Mouse (Mus musculus): ENCODE measurements around the gene Prkca.

The Prkca gene

DNA sequence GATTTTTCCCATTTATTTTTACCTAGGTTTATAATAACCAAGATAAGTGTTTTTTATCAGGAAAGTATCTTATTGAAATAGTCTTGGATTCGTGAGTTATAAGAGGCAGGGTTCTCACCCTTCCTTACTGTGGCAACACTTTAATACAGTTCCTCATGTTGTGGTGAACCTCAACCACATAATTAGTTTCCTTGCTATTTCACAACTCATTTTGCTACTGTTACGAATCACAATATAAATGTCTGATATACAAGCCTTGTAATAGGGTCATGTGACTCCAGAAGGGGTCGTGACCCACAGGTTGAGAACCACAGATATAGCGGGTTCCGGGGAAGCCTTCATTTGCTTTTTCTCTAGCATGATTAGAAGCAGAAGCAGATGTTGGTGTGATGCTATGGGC, 275.3 kb downstream of the Prkca start:
- no peak for DNase-seq (ENCODE audit: low read depth, low spot score)

DNA sequence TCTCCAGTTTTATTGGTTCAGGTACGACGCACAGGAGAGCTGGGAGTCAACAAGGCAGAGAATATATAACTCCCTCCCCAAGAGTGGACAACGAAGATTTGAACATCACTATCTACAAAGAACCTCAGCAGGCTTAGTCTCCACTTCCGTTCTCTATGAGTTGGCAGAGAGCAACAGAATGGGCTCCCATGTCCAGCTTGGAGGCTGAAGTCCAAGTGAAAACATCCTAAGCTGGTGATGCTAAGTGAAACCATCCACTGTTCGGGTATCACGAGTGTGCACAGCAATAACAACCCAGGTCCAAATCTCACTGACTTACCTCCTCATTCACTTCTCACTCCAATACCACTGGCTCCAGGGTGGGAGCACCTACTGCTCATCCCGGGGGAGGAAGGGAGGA, 276.6 kb downstream of the Prkca start:
- DNase-seq (ENCODE audit: low read depth, low spot score) = no peak

DNA sequence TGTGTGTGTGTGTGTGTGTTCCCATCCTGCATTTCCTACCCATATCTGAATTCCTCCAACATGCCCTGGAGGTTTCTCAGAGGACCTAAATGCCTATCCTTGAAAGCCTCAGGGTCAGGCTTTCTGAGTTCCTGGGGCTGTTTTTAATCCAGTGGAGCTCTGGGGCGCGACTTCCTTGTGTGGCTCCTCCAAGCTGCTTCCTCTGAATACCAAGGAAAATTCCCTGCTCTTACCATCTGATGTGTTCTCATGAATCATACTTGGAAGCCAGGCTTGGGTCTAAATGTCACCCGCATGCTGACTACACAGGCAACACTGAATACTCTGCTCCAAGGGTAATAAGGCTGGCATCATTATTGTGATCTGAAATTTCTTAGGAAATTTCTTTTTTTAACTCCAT, 279.3 kb downstream of the Prkca start:
- no peak for DNase-seq (ENCODE audit: low read depth, low spot score)

DNA sequence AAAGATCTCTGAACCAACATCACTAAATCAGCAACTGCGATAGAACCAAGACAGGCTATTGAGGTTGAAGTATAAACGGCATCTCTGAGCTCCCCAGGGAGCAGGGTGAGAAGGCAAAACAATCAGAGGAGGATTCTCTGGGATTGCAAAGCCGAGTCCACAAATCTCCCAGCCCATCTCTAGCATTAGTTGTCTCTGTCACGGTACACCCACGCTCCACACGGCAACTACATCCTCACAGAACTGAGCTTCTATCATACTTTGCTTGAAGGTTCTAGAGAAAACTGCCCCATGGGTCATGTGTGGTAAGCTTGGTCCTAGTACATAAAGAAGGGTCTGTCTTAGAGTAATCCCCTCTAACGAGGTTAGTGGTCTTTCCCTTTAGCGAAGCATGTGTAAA, 280.6 kb downstream of the Prkca start:
- no peak for DNase-seq (ENCODE audit: low read depth, low spot score)

DNA sequence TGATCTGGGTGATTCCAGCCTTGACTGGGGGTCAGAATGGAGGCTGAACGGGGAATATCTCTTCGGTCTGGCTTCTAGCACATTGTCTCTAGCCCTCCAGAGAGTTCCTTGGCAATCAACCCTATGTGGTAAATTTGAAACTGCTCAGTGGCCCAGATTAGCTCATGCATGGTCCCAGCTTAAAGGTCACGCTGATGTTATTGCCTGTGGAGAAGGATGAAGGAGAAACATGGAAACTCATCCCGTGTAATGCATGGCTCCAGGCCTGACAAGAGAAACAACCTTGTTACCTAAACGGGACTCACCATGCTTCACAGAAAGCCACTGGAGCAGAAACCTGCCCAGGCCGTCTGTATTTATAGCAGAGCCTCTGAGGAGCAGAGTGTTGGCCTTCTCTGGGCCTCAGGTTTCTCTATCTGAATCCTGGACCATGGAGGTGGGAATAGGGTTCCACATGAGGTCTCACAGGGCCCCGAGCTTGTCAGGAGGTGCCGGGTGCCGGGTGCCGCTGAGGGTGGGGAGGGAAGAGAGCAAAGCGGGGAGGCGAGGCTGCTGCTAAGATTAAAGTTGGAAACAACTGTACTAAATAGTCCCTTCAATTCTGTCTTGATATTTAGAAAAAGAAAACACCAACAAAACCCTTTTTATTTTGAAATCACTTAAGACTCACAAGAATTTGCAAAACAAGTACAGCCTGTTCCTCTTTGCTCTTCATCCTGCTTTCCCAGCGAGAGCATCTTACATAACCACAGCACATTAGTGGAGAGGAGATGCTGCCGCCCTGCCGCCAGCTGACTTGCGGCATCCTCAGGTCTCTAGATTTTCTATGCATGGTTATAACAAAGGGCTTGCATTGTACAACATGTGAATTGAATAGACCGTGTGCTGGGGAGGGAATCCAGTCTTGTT, 281.9 kb downstream of the Prkca start:
- DNase-seq (ENCODE audit: low read depth, low spot score) = no peak

DNA sequence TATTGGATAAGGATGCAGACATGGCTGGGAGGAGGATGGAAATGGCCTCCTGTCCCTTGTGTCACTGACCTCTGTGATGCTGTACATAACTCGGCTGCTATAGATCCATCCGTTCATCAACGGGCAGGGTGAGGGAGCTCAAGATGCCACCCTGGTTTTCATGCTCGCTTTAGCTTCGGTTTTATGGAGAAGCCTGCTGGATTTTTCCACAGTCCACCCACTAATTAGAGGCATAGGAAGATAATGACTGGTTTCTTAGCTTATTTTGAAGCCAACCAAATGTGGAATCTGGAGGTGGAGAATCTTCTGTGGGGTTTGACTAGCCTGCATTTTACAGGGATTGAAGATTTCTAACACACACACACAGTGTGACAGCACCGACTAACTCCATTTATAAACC, 286.6 kb downstream of the Prkca start:
- DNase-seq (ENCODE audit: low read depth, low spot score) = no peak

DNA sequence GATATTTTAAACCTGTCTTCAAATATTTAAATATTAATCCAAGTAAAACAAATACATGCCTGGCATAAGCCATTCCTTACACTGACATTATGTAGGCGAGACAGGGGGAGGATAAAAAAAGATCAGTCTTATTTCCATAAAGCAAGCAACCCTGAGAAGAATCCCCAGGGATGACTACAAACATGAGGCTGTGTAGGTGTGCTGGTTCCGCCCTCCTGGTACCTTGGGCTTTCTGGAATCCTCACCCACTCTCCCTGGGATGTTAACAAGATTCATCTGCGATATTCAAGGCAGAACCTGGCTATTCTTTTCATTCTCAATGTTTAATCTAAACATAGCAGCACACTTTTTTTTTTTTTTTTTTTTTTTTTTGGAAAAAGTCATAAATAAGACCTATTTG, 289.1 kb downstream of the Prkca start:
- DNase-seq (ENCODE audit: low read depth, low spot score) = no peak

DNA sequence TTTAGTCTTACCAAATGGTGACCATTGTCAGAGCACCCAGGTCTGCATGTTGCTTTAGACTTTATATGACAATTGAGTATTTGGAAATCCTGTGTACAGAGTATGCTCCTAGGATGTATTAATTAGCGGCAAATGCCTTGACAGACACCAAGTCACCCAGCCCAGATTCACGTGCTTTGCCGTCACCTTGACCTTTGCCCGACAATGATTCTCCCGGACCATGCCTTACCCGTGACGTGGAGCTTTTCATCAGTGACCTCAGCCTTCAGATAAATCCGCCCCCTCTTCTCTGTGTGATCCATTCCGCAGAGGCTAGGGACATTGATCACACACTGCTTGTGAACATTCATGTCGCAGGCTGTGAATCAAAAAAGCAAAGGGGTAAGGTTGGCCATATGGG, 290.0 kb downstream of the Prkca start:
- DNase-seq (ENCODE audit: low read depth, low spot score) = no peak

DNA sequence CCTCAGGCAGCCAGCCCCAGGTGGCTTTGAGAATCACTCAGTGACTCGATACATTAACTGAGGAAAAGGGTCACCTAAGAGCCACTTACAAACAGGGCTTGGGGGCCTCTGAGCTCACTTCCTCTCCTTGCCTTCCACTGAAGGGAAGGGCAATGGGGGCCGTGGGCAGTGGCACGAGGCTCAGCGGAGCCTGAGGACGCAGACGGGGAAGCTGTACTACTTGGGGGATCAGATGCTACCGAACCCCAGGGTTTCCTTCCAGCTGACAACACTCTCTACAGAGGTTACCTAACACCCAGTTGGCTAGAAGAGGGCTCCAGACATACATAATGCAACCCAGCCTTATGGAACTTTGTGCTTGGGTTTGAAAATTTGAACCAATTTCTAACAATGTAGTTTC, 302.1 kb downstream of the Prkca start:
- no peak for DNase-seq (ENCODE audit: low read depth, low spot score)

DNA sequence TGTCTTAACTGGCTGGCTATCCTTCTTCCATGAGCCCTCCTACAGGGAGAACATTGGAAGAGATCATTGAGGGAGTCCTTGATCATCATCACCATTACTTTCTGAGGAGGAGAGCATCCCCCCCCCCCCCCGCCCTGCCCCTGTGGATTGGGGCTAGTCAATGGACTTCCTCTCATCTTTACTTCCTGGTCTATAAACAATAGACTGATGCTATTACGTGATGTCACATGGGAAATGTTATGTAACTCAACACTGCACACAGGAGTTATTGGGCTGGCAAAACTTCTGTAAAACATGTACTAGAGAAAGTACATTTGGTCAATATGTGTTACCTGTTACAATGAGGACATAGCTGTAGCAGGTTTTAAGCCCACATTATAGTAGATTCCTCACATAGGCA, 302.9 kb downstream of the Prkca start:
- DNase-seq (ENCODE audit: low read depth, low spot score) = no peak

DNA sequence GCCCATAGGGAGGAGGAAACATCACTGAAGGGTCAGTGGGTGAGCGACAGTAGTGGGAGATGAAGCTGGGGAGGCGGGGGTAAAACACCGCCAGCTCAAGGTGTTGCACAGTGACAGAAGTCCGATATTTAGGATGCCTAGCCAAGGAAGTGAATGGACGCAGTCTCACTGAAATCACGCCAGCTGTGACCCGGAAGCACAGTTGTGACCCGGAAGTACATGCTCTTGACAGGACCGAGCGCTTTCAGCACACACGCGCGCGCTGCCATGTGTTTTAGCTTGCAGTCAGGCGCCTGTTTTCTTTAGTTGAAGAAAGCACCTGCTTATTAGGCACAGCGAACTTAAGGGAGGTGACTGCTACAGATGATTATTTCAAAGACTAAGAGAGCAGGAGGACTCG, 304.0 kb downstream of the Prkca start:
- DNase-seq (ENCODE audit: low read depth, low spot score) = no peak

DNA sequence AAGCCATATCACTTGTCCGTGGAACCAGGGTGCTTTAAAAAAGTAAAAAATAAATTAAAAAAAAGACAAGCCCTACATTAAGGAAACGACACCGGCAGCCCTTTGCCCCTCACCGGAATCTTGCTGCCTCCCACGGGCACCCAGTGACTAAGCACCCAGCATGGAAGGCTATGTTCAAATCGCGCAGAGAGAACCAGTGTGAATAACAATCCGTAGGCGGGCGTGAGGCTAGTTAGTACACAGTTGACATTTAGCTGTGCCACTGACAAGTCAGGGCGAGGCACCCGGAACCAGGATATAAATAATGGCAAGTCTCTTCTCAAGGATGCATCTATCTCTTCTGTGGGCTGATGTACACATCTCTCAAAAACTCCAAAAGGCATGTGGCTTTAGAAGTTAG, 304.7 kb downstream of the Prkca start:
- no peak for DNase-seq (ENCODE audit: low read depth, low spot score)

DNA sequence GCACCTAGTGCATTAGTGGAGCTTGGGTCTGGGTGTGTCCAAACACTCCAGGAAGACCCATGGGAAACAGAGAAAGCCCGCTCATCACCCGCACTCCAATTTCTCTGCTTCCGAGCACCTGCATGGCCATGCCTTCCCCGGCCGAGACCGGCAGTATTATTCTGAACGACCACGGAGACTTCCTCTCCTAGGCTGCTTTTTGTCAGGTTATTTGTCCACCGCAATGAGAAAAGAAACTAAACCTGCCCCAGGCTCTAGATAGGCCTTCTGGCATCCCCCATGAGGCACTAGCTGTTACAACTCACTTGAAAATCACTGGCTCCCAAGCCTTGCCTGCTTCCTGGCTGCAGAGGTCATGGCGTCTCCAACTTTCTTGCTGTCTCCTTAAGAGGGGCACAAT, 307.4 kb downstream of the Prkca start:
- DNase-seq (ENCODE audit: low read depth, low spot score) = no peak

DNA sequence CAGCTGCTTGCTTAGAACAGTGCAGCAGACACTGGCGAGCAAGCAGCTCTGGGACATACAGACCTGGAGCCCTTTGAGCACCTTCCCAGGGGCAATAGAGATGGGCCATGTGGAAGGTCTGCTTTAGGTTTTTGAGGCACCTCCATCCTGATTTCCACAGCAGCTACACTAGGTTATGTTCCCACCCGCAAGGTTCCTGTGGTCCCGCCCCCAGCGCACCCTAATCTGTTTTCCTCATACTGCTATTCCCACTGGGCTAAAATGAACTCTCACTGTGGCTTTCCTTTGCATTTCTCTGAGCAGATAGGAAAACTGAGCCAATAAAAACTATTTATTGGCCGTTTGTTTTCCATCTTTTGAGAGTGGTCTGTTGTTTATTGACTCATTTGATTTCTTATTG, 308.0 kb downstream of the Prkca start:
- DNase-seq (ENCODE audit: low read depth, low spot score) = no peak

DNA sequence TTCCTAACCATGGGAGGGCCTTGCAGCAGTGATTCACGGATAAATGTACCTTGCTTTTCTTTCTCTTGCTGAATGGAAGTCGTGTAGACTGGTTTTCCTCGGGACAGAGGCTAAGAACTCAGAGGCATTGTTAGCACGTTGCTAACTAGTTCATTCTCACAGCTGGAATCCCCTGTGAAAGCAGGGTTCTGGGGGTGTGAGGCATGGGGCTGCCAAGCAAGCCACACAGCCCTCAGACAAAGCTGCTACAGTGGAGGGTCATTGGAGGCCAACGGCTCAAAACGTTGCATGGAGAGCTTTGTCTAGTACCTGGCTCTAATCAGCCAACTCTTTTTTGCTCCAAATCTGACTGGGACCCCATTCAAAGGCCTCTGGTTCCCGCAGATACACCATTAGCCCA, 309.4 kb downstream of the Prkca start:
- DNase-seq (ENCODE audit: low read depth, low spot score) = no peak

DNA sequence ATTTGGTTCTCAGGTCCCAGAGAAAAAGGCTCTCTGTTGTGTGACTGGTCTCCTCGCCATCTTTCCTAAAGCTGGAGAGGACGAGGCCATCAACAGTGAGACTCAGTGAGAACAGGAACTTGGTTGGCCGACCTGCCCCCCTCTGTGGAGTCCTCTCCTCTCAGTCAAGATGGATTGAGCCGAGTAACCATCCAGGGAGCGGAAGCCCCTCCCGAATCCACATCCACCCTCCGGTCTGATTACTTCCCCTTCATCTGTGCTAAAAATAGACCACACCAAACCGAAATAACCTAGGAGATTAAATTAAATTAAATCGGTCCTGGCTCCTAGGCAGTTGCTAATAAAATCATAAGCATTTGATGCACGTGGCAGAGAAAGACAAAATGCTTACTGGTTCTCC, 311.2 kb downstream of the Prkca start:
- DNase-seq (ENCODE audit: low read depth, low spot score) = no peak

DNA sequence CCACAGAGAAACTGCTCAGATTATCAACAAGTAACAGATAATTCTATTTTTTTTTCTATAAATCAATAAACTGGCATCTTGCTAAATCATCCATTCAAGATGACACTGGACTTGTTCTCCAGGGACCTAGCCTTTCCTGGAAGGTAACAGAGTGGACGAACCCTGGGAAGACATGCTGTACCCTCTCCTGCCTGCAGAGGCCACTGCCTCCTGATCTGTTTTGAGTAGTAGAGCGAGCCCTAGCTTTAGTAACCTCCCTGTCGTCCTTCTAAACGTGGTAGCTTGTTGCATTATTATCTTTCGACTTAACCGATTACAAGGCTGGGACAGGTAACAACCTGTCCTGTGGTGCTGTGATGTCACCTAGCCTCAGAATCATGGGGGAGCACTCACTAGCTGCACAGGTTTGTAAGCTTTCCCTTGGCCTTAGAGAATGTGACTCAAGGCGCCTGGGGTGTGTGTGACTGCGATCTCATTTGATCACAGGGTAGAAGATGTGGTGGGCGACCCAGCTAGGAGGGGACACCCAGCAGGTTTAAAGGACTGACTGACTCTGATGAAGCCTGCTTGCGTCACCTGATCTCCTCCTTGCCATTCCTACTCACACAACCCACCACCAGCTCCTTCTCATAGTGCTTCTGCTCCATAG, 312.6 kb downstream of the Prkca start:
- DNase-seq (ENCODE audit: low read depth, low spot score) = no peak

DNA sequence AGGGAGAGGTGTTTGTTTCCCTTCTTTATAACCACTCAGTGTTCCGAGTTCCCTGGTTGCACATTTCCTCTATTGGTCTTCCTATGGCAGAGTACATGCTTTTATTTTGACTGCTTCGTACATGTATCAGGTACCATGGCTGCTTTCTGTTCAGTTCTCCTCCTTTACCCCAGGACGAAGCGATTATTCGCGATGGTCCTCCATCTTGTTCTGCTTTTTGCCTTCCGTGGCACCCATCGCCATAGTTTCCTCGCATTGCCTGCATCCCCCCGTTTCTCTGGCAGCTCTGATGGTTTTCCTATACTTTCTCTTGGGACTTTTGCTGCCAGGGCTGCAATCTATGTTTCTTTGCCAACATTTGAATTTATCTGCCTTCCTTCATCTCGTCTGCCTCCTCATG, 314.4 kb downstream of the Prkca start:
- no peak for DNase-seq (ENCODE audit: low read depth, low spot score)

DNA sequence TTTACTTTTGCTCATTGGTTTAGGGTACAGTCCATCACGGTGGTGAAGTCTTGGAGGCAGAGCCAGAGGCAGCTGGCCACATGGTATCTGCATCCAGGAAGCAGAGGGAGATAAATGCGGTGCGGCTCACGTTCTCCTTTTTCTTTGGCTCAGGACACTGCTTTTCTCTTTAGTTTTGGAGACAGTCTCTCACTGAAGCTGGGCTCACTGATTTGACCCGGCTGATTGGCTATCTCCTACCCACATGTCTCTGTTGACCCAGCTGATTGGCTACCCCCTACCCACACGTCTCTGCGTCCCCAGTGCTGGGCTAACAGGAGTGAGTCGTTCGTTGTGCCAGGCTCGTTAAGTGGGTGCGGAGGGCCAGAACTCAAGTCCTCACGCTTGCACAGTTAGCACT, 315.3 kb downstream of the Prkca start:
- DNase-seq (ENCODE audit: low read depth, low spot score) = peak; percentile 38

DNA sequence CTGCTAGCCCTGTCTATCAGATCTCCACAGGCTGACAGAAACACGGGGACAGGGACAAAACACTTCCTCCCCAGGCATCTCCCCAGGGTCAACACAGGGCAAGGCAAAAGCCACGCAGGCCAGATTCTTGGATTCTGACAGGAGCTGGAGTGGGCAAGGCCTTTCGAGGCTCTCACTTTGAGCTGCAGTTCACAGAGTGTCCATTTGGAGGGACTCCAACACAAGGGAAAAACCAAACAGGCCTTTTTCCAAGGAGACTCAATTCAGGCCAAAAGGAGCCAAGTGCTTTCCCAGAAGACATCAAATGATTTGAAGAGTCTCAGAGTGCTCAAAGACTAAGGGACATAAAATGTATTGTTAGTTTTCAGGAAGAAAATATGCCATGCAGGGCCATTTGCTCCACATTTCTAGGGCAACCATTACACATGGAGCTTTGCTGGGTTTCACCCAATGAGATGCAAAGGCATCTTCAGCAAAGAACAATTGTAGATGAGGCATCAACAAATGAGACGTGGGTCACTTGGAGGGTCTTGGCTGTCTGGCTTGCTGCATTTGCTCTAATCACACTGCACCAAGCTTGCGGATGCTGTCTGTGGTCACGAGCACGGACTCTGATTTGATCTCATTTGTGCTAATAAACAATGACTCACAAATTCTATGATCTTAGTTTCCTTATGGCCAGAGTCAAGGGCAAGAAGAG, 317.9 kb downstream of the Prkca start:
- no peak for DNase-seq (ENCODE audit: low read depth, low spot score)

DNA sequence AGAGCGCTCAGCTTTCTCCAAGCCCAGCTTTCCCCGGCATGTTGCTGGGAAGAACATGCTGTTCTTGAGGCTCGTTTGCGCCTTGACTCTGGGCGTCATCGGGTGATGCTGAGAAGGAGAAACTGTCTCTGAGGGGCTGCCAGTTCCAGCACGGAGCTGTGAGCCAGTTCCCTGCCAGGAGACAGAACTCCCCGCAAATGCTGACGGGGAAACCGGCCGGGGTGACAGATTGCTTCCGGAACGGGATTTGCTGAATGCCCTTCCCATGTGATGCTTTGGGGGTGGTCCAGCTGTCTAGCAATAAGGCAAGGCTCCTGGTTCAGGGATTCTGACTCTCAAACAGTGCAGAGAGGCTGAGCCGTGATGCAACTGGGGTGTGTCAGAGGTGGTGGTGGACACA, 320.5 kb downstream of the Prkca start:
- no peak for DNase-seq (ENCODE audit: low read depth, low spot score)

DNA sequence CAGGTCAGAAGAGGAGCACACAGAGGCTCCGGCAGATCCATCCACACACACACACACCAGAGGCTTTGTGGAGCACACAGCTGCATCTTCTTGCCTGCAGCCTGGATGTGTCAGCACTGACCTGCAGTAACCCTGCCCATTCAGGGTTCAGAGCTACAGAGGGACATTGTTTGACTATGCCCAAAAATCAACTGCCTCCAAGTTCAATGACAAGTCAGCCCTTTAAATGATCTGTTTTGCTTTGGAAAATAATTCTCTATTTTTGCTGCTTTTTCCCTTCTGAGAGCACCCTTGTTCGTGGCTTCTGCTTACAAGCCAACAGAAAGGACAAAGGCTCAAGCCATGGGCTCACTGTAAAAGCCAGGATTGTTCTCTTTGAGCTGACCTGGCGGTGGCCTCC, 322.8 kb downstream of the Prkca start:
- DNase-seq (ENCODE audit: low read depth, low spot score) = no peak

DNA sequence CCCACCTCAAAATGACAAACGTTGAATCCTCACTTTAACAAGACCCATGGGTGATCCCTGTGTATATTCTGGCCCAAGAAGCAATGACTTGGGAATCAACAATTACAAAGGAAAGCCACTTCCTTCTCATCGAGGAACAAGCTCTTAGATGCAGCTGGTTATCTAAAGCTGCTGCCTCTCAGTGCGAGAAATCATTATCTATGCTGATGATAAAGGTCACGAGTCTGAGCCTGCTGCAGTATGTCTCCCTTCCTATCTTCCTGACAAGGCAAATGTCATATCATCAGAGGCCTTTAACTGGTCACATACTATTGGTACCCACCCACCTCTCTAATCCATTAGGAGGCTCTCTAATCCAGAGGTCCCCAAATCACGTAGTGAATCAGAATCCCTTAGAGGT, 328.4 kb downstream of the Prkca start:
- no peak for DNase-seq (ENCODE audit: low read depth, low spot score)

All from WW6 (cell line).